Mouse (Mus musculus) ES-CJ7 (cell line): Measurements from ENCODE around the gene Mxi1.

Experiments used
- DNase-seq: peaks from one replicate; pipeline ENCODE4 v3.0.0; 2011; ENCODE audit warnings: low read depth, low spot score

Gene Mxi1

DNA sequence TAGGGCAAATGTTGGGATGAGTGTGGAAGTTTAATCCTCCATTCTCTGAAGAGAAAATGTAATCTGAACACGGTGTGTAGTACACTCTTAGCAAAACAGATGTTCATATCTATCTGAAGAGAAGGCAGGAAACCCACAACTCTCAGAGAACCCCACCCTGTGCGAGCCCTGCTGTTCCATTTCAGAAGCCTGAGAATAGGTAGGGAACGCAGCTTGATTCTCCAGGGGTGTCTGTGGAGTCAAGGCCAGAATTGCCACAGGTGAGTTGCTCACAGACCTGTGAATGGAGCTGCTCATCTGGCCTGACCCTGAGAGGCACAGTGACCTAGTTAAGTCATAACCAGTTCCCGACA lies 10.5 kb upstream of the Mxi1 start:
- no peak for DNase-seq

- no peak for DNase-seq
These were observed 6.9 kb upstream of the Mxi1 start for GRCm38 (mm10) chr19:53303382-53303781.

- DNase-seq, result no peak
These were observed 4.7 kb upstream of the Mxi1 start for GRCm38 (mm10) chr19:53305621-53306020.

GRCm38 (mm10) chr19:53306706-53307105 lies 3.6 kb upstream of the Mxi1 start:
- DNase-seq, result no peak

- DNase-seq, result no peak
These were observed 3.1 kb upstream of the Mxi1 start for GRCm38 (mm10) chr19:53307219-53307618.

DNA sequence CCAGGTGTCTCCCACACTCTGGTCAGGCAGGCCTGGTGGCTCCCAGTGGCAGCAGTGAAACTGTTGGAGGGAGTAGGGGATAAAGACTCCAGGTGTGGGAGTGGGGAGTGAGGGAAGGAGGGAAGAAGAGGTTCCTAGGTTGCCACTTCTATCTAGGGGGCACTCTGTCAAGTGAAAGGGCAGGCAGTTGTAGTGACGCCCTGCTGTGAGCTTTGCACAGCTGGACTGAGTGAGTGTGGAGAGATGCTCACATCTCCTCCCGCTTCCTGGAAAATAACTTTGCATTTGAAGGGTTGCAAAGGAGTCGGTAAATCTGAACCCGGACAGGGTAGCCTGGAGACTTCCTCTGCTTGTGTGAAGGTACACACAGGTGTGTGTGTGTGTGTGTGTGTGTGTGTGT lies 687 bp upstream of the Mxi1 start:
- peak; percentile 63 for DNase-seq

- DNase-seq, result no peak
These were observed 629 bp downstream of the Mxi1 start for GRCm38 (mm10) chr19:53310771-53311523.

GRCm38 (mm10) chr19:53311524-53312335 lies 1.4 kb downstream of the Mxi1 start:
- no peak for DNase-seq

DNA sequence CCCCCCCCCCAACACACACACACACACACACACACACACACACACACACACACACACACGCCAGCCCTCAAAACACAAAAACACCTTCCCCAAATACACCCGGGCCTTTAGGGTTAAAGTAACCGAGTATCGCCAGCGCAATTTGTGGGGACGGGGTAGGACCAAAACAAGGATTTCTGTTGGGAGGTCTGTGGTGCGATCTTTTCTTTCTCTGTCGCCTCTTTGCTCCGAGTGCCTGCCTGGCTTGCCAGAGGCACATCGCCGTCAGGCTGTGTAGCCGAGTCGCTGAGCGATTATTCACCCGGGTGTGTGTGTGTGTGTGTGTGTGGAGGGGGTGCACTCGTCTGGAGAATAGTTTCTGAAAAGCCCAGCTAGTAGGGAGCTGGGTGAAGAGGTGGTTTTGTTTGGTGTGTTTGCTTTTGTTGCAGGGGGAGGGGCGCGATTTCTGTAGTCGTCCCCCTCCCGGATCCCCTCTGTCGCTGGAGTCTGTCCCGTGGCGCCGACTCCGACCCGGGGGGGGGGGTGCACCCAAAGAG lies 2.1 kb downstream of the Mxi1 start:
- DNase-seq, result no peak

- DNase-seq, result no peak
These were observed 2.8 kb downstream of the Mxi1 start for GRCm38 (mm10) chr19:53312951-53313683.

- peak; percentile 98 for DNase-seq
These were observed 3.5 kb downstream of the Mxi1 start for GRCm38 (mm10) chr19:53313684-53314443.

DNA sequence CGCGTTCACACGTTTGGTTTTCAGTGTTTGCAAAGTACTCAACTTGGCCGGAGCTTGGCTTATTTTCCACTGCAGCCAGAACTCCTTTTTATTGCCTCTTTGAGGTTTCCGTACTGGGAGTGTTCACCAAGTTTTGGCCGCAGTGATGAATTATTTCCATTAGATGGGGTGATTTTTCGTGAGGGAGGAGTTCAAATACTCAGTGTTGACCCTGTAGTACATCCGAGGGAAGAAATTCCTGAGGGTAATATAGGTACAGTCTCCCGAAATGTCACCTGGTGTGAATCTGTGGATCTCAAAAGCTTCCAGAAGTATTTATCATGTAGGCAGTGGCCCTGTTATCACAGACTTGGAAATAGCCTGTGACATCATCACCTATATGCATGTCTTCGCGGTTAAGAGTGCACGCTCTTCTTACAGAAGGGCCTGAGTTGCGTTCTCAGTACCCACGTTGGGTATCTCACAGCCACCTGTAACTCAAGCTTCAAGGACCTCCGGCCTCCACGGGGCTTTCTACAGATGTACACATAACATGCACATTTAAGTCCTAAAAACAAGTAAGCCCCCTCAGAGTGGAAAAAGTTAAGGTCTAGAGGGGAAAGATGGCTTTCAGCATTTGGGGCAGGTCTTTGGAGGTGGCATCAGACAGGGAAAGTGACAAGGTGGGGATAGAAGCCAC lies 4.4 kb downstream of the Mxi1 start:
- DNase-seq, result no peak

DNA sequence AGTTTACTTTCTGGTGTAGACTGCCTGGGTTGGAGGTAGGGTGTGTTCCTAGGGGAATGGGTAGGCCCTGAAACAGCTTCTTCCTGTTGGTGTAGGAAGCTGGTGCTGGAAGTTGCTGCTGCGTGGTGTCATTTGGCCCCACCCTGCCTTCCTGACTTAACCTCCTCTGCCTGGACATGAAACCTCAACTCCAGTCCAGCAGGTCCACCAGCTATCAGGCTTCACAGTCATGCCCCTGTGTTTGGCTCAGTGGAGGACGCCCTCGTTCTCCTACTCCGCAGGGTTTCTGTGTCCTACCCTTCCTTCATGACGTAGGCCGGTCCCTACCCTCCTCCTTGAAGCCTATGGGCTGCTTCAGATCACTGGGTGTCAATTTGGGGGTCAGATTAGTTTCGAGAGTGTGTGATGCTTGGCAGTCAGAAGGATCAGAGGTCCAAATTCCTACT lies 4.9 kb downstream of the Mxi1 start:
- DNase-seq, result no peak

DNA sequence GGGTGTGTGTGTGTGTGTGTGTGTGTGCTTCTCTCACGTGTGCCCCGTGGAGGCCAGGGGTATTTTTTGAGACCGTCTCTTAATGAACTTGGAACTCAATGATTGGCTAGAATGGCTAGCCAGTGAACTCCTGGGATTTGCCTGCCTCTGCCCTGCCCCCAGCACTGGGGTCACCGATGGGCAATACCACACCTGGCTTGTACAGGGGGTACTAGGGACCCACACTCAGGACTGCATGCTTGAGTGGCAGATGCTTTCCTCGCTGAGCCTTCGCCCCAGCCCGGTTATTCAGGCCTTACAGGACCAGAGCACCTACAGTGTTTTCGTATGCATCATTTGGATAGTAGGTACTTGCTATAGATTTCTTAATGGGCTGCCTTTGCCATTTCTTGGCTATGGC lies 5.8 kb downstream of the Mxi1 start:
- DNase-seq, result no peak

DNA sequence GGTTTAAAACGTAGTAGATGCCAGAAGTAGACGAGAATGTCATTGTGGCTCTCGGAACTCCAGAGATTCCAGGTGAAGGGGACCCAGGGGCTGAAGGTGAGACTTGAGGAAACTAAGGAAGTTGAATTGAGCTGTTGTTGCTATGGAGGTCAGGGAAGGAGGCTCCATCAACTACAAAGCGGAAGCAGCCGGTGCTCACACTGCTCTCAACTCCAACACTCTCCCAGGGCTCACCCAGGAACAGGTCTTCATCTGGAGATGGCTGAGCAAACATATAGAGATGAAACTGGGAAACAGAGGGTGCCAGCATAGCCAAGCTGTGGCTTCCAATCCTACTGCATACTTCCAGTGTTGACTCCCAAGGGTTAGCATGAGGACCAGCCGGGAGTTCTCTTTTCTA lies 6.6 kb downstream of the Mxi1 start:
- no peak for DNase-seq

DNA sequence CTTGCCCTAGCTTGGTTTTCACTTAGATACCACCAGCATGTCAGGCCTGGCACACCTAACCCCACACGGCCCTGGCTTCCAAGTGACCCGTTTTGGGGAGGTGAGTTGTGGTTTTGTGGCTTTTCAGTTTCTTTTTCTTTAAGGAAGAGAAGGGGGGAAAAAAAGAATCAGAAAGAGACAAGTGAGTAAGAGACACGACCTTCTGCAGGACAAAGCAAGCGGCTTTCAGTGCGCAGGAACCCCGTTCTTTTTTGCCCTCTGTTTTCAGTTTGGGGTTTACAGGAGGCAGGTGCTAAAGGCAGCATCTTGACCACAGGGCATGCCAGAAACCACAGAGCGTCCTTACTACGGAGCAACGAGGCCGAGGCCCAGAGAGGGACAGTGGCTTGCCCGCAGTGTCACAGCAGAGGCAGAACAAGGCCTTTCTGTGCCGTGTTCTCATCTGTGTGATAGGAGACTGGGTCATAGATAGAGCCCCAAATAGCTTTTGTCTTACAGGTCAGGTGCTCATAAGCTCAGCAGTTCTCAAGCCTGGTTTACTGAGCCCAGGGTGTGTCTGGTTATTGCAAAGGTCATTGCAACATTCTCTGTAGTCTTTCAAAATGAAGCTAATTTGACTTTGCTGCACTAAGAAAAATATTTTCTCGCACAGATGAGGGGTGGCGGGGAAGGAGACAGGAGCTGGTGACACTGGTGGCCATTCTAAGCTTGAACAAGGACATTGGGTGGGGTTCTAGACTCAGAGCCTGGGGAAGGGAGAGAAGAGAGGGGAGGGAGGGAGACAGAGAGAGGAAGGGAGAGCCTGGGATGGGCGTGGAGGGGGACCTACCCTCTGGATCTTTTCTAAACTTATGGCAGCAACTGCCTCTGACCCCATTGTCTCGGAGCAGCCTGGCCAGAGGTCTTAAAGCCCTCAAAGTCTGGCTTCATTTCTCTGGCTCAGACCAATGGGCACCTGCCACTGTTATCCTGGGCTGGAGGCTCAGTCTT lies 8.1 kb downstream of the Mxi1 start:
- DNase-seq, result no peak

GRCm38 (mm10) chr19:53320264-53321110 lies 10.2 kb downstream of the Mxi1 start:
- DNase-seq, result no peak

- no peak for DNase-seq
These were observed 11.0 kb downstream of the Mxi1 start for GRCm38 (mm10) chr19:53321273-53321672.
